Mouse (Mus musculus) limb, embryonic 15.5 days (tissue): ENCODE measurements around the gene Nubp2. TPM values are rescaled to one million over a fixed set of nuclear protein-coding genes. Genes with fewer than 3 reads are reported as not detected.

Experiments
- ATAC-seq: fragments of 200-750 bp; cut with Nextera tagmentation; 2 replicates; pipeline ENCODE4 v1.8.0; 2017; ENCODE audit warnings: low read depth, moderate TSS enrichment; ENCODE audit not compliant: insufficient number of reproducible peaks, low FRiP score, low TSS enrichment
- H3K27ac ChIP-seq: fragments of 300-500 bp; sonication (generic); 2 replicates; pipeline ENCODE4 v1.5.1; 2015; ENCODE audit warnings: moderate library complexity, mild to moderate bottlenecking, inconsistent platforms
- H3K27me3 ChIP-seq: fragments of 300-500 bp; sonication (generic); 2 replicates; pipeline ENCODE4 v1.6.1; 2015; ENCODE audit warnings: inconsistent platforms
- H3K36me3 ChIP-seq: fragments of 300-500 bp; sonication (generic); 2 replicates; pipeline ENCODE4 v1.6.1; 2015; ENCODE audit warnings: inconsistent platforms
- H3K4me1 ChIP-seq: fragments of 300-500 bp; sonication (generic); 2 replicates; pipeline ENCODE4 v1.6.1; 2015; ENCODE audit warnings: inconsistent platforms
- H3K4me2 ChIP-seq: fragments of 300-500 bp; sonication (generic); 2 replicates; pipeline ENCODE4 v1.6.1; 2015; ENCODE audit warnings: mild to moderate bottlenecking, inconsistent platforms
- H3K4me3 ChIP-seq: fragments of 300-500 bp; sonication (generic); 2 replicates; pipeline ENCODE4 v1.5.1; 2015; ENCODE audit warnings: mild to moderate bottlenecking, inconsistent platforms
- H3K9ac ChIP-seq: fragments of 300-500 bp; sonication (generic); 2 replicates; pipeline ENCODE4 v1.6.1; 2015; ENCODE audit warnings: inconsistent platforms
- H3K9me3 ChIP-seq: fragments of 300-500 bp; sonication (generic); 2 replicates; pipeline ENCODE4 v1.6.1; 2016; ENCODE audit warnings: inconsistent platforms
- WGBS: fragments of 180-500 bp; shearing (Covaris S2); methylation state at CpG from one replicate; pipeline ENCODE4 v1.1.7; 2015; 5-methylcytosine and 5-hydroxymethylcytosine counted together
- polyA plus RNA-seq: library from polyadenylated mRNA; unstranded; fragments of >200 nt; fragmentation: Nextera tagmentation; extraction: Ambion mirVana; gene quantifications from 2 replicates; pipeline ENCODE4 v1.2.1, GENCODE M21; 2015

The Nubp2 gene
- polyA plus RNA-seq, 1 experiment from 2014 or later: 47.7 TPM

GRCm38 (mm10) chr17:24855838-24856464 is 30.2 kb downstream of the Nubp2 start:
- Histone ChIP-seq H3K27ac (no peak overlapping the region), H3K27me3 (peaks cover 9% of the 10 kb centered on the region), H3K4me2 (no peak overlapping the region), H3K36me3 (peaks cover 45% of the 10 kb centered on the region), H3K4me1 (peaks cover 6% of the 10 kb centered on the region), H3K9ac (no peak overlapping the region), H3K4me3 (no peak overlapping the region), H3K9me3 (no peaks in the 10 kb centered on the region)
- WGBS: 66% methylated on average over 3 of the region's 3 CpGs
- no peak for ATAC-seq

DNA sequence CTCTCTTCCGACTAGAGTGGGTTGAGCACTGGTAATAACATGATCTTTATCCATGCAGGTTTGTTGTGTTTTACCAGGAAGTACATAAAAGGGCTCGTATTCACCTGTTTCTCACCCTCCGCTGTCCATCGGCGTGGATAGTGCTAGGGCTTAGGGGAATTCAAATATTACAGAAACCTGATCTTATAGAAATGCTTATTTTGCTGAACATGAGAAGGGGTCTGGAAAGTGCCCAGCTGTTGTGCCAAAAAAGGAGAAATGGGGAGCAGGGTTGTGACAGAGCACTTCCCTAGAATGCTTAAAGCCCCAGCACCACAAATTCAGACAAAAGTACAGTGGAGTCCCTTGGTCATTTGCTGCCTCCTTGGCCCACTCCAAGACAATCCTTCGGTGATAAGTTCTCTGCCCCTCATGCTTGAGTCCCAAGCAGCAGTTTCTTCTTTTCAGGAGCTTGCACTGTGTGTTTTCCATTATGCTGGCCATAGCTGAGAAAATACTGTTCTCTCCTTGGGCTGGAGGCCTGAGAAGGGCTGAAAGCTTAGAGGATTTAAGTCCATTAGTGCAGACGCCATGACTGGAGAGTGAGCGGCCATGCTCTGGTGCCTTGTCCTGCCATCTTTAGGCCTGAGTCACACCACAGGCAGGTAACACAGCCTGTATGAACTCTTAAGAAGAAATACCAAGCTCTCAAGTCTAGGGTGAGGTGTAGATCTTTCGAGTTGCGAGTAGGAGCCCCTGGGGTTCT is 34.6 kb downstream of the Nubp2 start:
- peaks cover 10% of the 10 kb centered on the region for H3K27me3 ChIP-seq
- no peak overlapping the region for H3K9ac ChIP-seq
- ATAC-seq: no peak
- H3K4me2 ChIP-seq: peak overlapping the region; percentile 92
- H3K4me1 ChIP-seq: peaks cover 18% of the 10 kb centered on the region
- H3K27ac ChIP-seq: no peak overlapping the region
- H3K9me3 ChIP-seq: no peaks in the 10 kb centered on the region
- peaks cover 25% of the 10 kb centered on the region for H3K36me3 ChIP-seq
- 79% methylated on average over 10 of the region's 10 CpGs for WGBS
- peak overlapping the region; percentile 95 for H3K4me3 ChIP-seq

DNA sequence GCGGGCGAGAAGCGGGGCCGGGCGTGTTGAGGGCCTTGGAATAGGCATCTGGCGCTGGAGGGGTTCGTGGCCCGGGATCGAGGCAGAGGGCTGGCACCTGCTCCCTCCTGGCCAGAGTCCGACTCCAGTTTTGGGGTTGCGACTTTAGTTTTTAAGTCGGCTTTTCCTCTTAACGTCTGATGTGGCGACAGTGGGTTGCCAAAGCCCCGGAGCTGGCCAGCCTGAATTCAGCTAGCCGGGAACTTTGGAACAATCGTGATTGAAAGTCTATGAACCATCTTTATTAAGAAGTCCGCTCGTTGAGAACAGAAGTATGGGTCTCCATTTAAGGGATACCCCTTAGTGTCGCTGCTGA is 35.4 kb downstream of the Nubp2 start:
- 1% methylated on average over 20 of the region's 20 CpGs for WGBS
- H3K27me3 ChIP-seq: peaks cover 10% of the 10 kb centered on the region
- H3K4me2 ChIP-seq: peak overlapping the region; percentile 92
- no peak for ATAC-seq
- peak overlapping the region; percentile 95 for H3K4me3 ChIP-seq
- peak overlapping the region; percentile 30; the same call in 1 of the 2 replicates for H3K27ac ChIP-seq
- peaks cover 18% of the 10 kb centered on the region for H3K4me1 ChIP-seq
- H3K9me3 ChIP-seq: no peaks in the 10 kb centered on the region
- H3K9ac ChIP-seq: peak overlapping the region; percentile 53
- peaks cover 25% of the 10 kb centered on the region for H3K36me3 ChIP-seq

- Histone ChIP-seq H3K4me1 (peaks cover 18% of the 10 kb centered on the region), H3K36me3 (peaks cover 25% of the 10 kb centered on the region), H3K27ac (peak within 1 kb of the TSS; percentile 94), H3K9ac (peak within 1 kb of the TSS; percentile 60), H3K9me3 (no peaks in the 10 kb centered on the region), H3K27me3 (peaks cover 12% of the 10 kb centered on the region), H3K4me2 (peak within 1 kb of the TSS; percentile 92), H3K4me3 (peak within 1 kb of the TSS; percentile 95)
- under 1% methylated on average over 58 of the region's 58 CpGs for WGBS
- ATAC-seq: peak; percentile 100
Measured at GRCm38 (mm10) chr17:24850065-24850772, 35.9 kb downstream of the Nubp2 start, which contains the start of gene Fahd1. Fahd1 (minus strand) TSS chr17:24850364.

GRCm38 (mm10) chr17:24849733-24850064 is 36.5 kb downstream of the Nubp2 start:
- WGBS: under 1% methylated on average over 21 of the region's 21 CpGs
- peak overlapping the region; percentile 95 for H3K4me3 ChIP-seq

GRCm38 (mm10) chr17:24848600-24849031 is 37.5 kb downstream of the Nubp2 start:
- ATAC-seq: no peak
- Histone ChIP-seq H3K27me3 (peaks cover 23% of the 10 kb centered on the region), H3K4me2 (peak overlapping the region; percentile 92; the same call in 1 of the 2 replicates), H3K9ac (no peak overlapping the region), H3K4me1 (peaks cover 18% of the 10 kb centered on the region), H3K9me3 (no peaks in the 10 kb centered on the region), H3K4me3 (peak overlapping the region; percentile 95; the same call in 1 of the 2 replicates), H3K27ac (no peak overlapping the region), H3K36me3 (peaks cover 11% of the 10 kb centered on the region)

More at GRCm38 (mm10) chr17:24849733-24850064, 36.5 kb downstream of the Nubp2 start:
- Histone ChIP-seq H3K4me1 (peaks cover 18% of the 10 kb centered on the region), H3K9me3 (no peaks in the 10 kb centered on the region), H3K27ac (peak overlapping the region; percentile 94), H3K4me2 (peak overlapping the region; percentile 92), H3K9ac (peak overlapping the region; percentile 60), H3K36me3 (peaks cover 22% of the 10 kb centered on the region), H3K27me3 (peaks cover 15% of the 10 kb centered on the region)
- ATAC-seq: no peak

DNA sequence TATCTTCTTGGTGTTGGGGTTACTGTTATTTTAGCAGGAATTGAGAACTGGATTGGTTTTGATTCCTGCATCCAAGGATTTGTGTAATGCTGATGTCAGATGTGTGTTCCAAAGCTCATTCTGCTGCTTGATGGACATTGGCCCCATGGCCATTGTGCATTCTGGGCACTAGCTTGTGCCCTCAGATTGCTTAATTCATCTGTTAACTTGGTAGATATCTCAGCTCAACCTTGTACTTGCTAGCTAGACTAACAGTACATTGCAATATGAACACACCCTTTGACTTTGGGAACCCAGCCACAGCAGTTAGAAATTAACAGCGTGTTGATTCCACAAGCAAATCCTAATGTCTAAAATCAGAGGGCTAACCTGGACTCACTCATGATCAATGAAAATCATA is 38.8 kb downstream of the Nubp2 start:
- peaks cover 18% of the 10 kb centered on the region for H3K4me1 ChIP-seq
- no peak overlapping the region for H3K9ac ChIP-seq
- no peak overlapping the region for H3K27ac ChIP-seq
- H3K4me3 ChIP-seq: no peak overlapping the region
- H3K9me3 ChIP-seq: no peaks in the 10 kb centered on the region
- no peaks in the 10 kb centered on the region for H3K36me3 ChIP-seq
- 86% methylated on average over 1 of the region's 1 CpGs for WGBS
- H3K27me3 ChIP-seq: peaks cover 23% of the 10 kb centered on the region
- ATAC-seq: no peak
- no peak overlapping the region for H3K4me2 ChIP-seq

GRCm38 (mm10) chr17:24844525-24844924 is 41.6 kb downstream of the Nubp2 start:
- no peak overlapping the region for H3K9ac ChIP-seq
- no peak overlapping the region for H3K4me2 ChIP-seq
- no peak for ATAC-seq
- H3K36me3 ChIP-seq: no peaks in the 10 kb centered on the region
- WGBS: 27% methylated on average over 9 of the region's 9 CpGs
- peaks cover 23% of the 10 kb centered on the region for H3K27me3 ChIP-seq
- H3K9me3 ChIP-seq: no peaks in the 10 kb centered on the region
- peaks cover 8% of the 10 kb centered on the region; the same call in 1 of the 2 replicates for H3K4me1 ChIP-seq
- H3K4me3 ChIP-seq: no peak overlapping the region
- H3K27ac ChIP-seq: no peak overlapping the region

GRCm38 (mm10) chr17:24842631-24843030 is 43.5 kb downstream of the Nubp2 start:
- H3K9me3 ChIP-seq: no peaks in the 10 kb centered on the region
- no peak overlapping the region for H3K4me2 ChIP-seq
- peaks cover 23% of the 10 kb centered on the region for H3K27me3 ChIP-seq
- no peaks in the 10 kb centered on the region for H3K4me1 ChIP-seq
- 56% methylated on average over 2 of the region's 2 CpGs for WGBS
- ATAC-seq: no peak
- no peak overlapping the region for H3K9ac ChIP-seq
- no peaks in the 10 kb centered on the region for H3K36me3 ChIP-seq
- no peak overlapping the region for H3K27ac ChIP-seq
- no peak overlapping the region for H3K4me3 ChIP-seq

GRCm38 (mm10) chr17:24841133-24841532 is 45.0 kb downstream of the Nubp2 start:
- 50% methylated on average over 4 of the region's 4 CpGs for WGBS
- Histone ChIP-seq H3K4me3 (no peak overlapping the region), H3K4me1 (no peaks in the 10 kb centered on the region), H3K27ac (no peak overlapping the region), H3K4me2 (no peak overlapping the region), H3K9me3 (no peaks in the 10 kb centered on the region), H3K36me3 (no peaks in the 10 kb centered on the region), H3K9ac (no peak overlapping the region), H3K27me3 (peaks cover 23% of the 10 kb centered on the region)
- ATAC-seq: no peak

DNA sequence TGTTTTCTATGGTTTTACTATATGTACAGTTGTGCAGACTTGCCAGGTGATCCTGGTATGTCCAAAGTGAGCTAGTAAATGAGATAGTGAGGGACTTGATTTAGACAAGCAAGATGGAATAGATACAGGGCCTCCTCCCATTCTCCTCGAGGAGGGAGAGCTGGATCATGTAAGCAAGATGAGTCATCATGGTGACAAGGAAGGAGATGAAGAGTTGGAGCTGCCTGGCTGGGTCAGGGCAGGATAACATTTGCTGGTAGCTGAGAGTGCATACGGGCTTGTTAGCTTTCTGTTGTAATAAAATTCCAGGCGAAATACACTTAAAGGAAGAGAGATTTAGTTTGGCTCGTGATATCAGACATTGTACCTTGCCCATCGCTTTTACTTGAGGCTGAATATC is 45.8 kb downstream of the Nubp2 start:
- no peak overlapping the region; the same call in 1 of the 2 replicates for H3K4me3 ChIP-seq
- ATAC-seq: no peak
- no peaks in the 10 kb centered on the region for H3K9me3 ChIP-seq
- H3K27me3 ChIP-seq: peaks cover 22% of the 10 kb centered on the region
- no peak overlapping the region for H3K9ac ChIP-seq
- H3K4me2 ChIP-seq: 0 out of 2 replicates have a peak overlapping the region, but pooled peaks have one; percentile 7
- H3K36me3 ChIP-seq: no peaks in the 10 kb centered on the region
- H3K27ac ChIP-seq: peak overlapping the region; percentile 43; the same call in 1 of the 2 replicates
- no peaks in the 10 kb centered on the region for H3K4me1 ChIP-seq
- 55% methylated on average over 5 of the region's 5 CpGs for WGBS

DNA sequence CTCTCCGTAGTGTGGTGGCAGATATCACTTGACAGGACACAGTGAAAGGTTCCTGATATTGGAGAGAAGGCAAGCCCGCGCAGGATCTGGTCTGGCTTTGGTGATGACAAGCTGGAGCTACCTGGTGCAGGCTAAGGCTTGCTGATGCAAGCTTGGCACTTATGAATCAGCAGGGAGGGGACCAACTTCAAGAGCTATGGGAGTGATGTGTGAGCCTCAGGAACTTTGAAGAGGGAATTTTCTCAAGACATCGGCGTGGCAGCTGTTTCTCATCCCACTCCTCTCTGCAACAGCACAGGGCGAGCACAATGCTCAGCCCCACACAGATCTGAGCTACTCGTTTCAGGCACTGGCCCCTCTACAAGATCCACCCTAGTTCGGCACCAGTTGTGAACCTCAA is 46.3 kb downstream of the Nubp2 start, which contains the start of gene Hagh:
Gene Hagh (plus strand): TSS at position 302 of the 400 bp plus-strand sequence.
- no peaks in the 10 kb centered on the region for H3K9me3 ChIP-seq
- no peaks in the 10 kb centered on the region for H3K36me3 ChIP-seq
- WGBS: 60% methylated on average over 8 of the region's 8 CpGs
- H3K9ac ChIP-seq: no peak within 1 kb of the TSS
- H3K4me1 ChIP-seq: no peaks in the 10 kb centered on the region
- no peak for ATAC-seq
- H3K27me3 ChIP-seq: peaks cover 18% of the 10 kb centered on the region
- H3K27ac ChIP-seq: peak within 1 kb of the TSS; percentile 43
- 0 out of 2 replicates have a peak within 1 kb of the TSS, but pooled peaks have one; percentile 7 for H3K4me2 ChIP-seq
- no peak within 1 kb of the TSS; the same call in 1 of the 2 replicates for H3K4me3 ChIP-seq
